In genomic region chr6:37354449-37355179, GRCm38 (mm10) we compare ENCODE assay signal across 8 mouse cellular contexts. TPM values are rescaled to one million over a fixed set of nuclear protein-coding genes. Genes with fewer than 3 reads are reported as not detected.
DNase-seq lines count a peak whose midpoint lies in the region; ATAC-seq and TF ChIP-seq lines count a peak whose summit lies in the region.

No protein-coding gene starts in this region.

- peaks cover 65% of the 10 kb centered on the region for H3K36me3 ChIP-seq in embryonic facial prominence, embryonic 14.5 days (ENCODE audit: control insufficient read depth, insufficient read depth, low read length)
- H3K36me3 ChIP-seq in heart, embryonic 13.5 days = peaks cover 90% of the 10 kb centered on the region
- peaks cover 84% of the 10 kb centered on the region for H3K36me3 ChIP-seq in kidney, embryonic 15.5 days
- H3K36me3 ChIP-seq in liver, embryonic 12.5 days = peaks cover 20% of the 10 kb centered on the region
- H3K36me3 ChIP-seq in stomach, embryonic 16.5 days (ENCODE audit: control insufficient read depth, insufficient read depth, low read length) = peaks cover 13% of the 10 kb centered on the region

- peak; percentile 50; the same call in 1 of the 2 replicates for ATAC-seq in embryonic facial prominence, embryonic 14.5 days (ENCODE audit: low read depth)
- 0 out of 2 replicates have a peak, but pooled peaks have one; percentile 47 for ATAC-seq in heart, embryonic 13.5 days (ENCODE audit: extremely low read depth, insufficient number of reproducible peaks, low FRiP score, low TSS enrichment)
- ATAC-seq in kidney, embryonic 15.5 days (replicated peaks; ENCODE audit: low FRiP score) = peak; percentile 57
- no peak; the same call in 1 of the 2 replicates for ATAC-seq in liver, embryonic 12.5 days
- ATAC-seq in stomach, embryonic 16.5 days (ENCODE audit: insufficient read depth, low FRiP score) = peak; percentile 77

- 19% methylated on average over 17 of the region's 17 CpGs for WGBS in embryonic facial prominence, embryonic 14.5 days
- 11% methylated on average over 17 of the region's 17 CpGs for WGBS in heart, embryonic 13.5 days
- WGBS in kidney, embryonic 15.5 days = 12% methylated on average over 17 of the region's 17 CpGs
- WGBS in liver, embryonic 12.5 days (ENCODE audit: insufficient replicate concordance) = 16% methylated on average over 17 of the region's 17 CpGs
- WGBS in stomach, embryonic 16.5 days = 7% methylated on average over 17 of the region's 17 CpGs

- DNase-seq in CD4-positive helper T cell, adult 2 months (ENCODE audit: low read depth, low spot score) = peak; percentile 59
- peak; percentile 95 for DNase-seq in embryonic facial prominence, embryonic 14.5 days (ENCODE audit: low spot score)
- DNase-seq in neural tube, embryonic 10.5 days (ENCODE audit: extremely low spot score, low spot score) = peak; percentile 82

- H3K9me3 ChIP-seq in embryonic facial prominence, embryonic 14.5 days (ENCODE audit: control insufficient read depth, low read length) = no peaks in the 10 kb centered on the region
- H3K9me3 ChIP-seq in heart, embryonic 13.5 days = no peaks in the 10 kb centered on the region
- H3K9me3 ChIP-seq in kidney, embryonic 15.5 days (replicated peaks) = no peaks in the 10 kb centered on the region
- H3K9me3 ChIP-seq in liver, embryonic 12.5 days (replicated peaks) = no peaks in the 10 kb centered on the region
- H3K9me3 ChIP-seq in stomach, embryonic 16.5 days (replicated peaks; ENCODE audit: control insufficient read depth, low read length) = no peaks in the 10 kb centered on the region

- no peak overlapping the region for H3K27ac ChIP-seq in bone marrow macrophage, adult 2 months (ENCODE audit: insufficient read depth, low read depth, low read length)
- peak overlapping the region; percentile 76 for H3K27ac ChIP-seq in embryonic facial prominence, embryonic 14.5 days (replicated peaks; ENCODE audit: low read depth, low read length)
- peak overlapping the region; percentile 87 for H3K27ac ChIP-seq in heart, embryonic 13.5 days (replicated peaks)
- peak overlapping the region; percentile 85 for H3K27ac ChIP-seq in kidney, embryonic 15.5 days
- no peak overlapping the region for H3K27ac ChIP-seq in liver, embryonic 12.5 days
- H3K27ac ChIP-seq in stomach, embryonic 16.5 days (ENCODE audit: low read length) = peak overlapping the region; percentile 78

- no peaks in the 10 kb centered on the region for H3K27me3 ChIP-seq in embryonic facial prominence, embryonic 14.5 days (replicated peaks; ENCODE audit: control insufficient read depth, insufficient read depth, low read length)
- no peaks in the 10 kb centered on the region for H3K27me3 ChIP-seq in heart, embryonic 13.5 days (replicated peaks)
- no peaks in the 10 kb centered on the region for H3K27me3 ChIP-seq in kidney, embryonic 15.5 days
- H3K27me3 ChIP-seq in liver, embryonic 12.5 days (replicated peaks) = no peaks in the 10 kb centered on the region
- H3K27me3 ChIP-seq in stomach, embryonic 16.5 days (ENCODE audit: control insufficient read depth, insufficient read depth, low read length) = no peaks in the 10 kb centered on the region

- peak overlapping the region; percentile 20; the same call in 1 of the 2 replicates for H3K9ac ChIP-seq in embryonic facial prominence, embryonic 14.5 days (ENCODE audit: low read depth, low read length)
- peak overlapping the region; percentile 67 for H3K9ac ChIP-seq in heart, embryonic 13.5 days
- no peak overlapping the region for H3K9ac ChIP-seq in kidney, embryonic 15.5 days
- H3K9ac ChIP-seq in liver, embryonic 12.5 days = no peak overlapping the region
- 0 out of 2 replicates have a peak overlapping the region, but pooled peaks have one; percentile 16 for H3K9ac ChIP-seq in stomach, embryonic 16.5 days (ENCODE audit: low read length)

- no peaks in the 10 kb centered on the region for H3K4me1 ChIP-seq in bone marrow macrophage, adult 2 months (ENCODE audit: control insufficient read depth, insufficient read depth, low read length)
- peaks cover 7% of the 10 kb centered on the region; the same call in 1 of the 2 replicates for H3K4me1 ChIP-seq in embryonic facial prominence, embryonic 14.5 days (ENCODE audit: control insufficient read depth, insufficient read depth, low read length)
- peaks cover 64% of the 10 kb centered on the region for H3K4me1 ChIP-seq in heart, embryonic 13.5 days
- H3K4me1 ChIP-seq in kidney, embryonic 15.5 days = peaks cover 28% of the 10 kb centered on the region
- peaks cover 3% of the 10 kb centered on the region; the same call in 1 of the 2 replicates for H3K4me1 ChIP-seq in liver, embryonic 12.5 days
- peaks cover 11% of the 10 kb centered on the region; the same call in 1 of the 2 replicates for H3K4me1 ChIP-seq in stomach, embryonic 16.5 days (ENCODE audit: control insufficient read depth, insufficient read depth, low read length)

- no peak overlapping the region for H3K4me3 ChIP-seq in bone marrow macrophage, adult 2 months (ENCODE audit: insufficient read depth, low read length)
- no peak overlapping the region for H3K4me3 ChIP-seq in embryonic facial prominence, embryonic 14.5 days (ENCODE audit: low read depth, low read length)
- 0 out of 2 replicates have a peak overlapping the region, but pooled peaks have one; percentile 4 for H3K4me3 ChIP-seq in heart, embryonic 13.5 days
- no peak overlapping the region for H3K4me3 ChIP-seq in kidney, embryonic 15.5 days (replicated peaks)
- peak overlapping the region; percentile 1; the same call in 1 of the 2 replicates for H3K4me3 ChIP-seq in liver, embryonic 12.5 days
- no peak overlapping the region for H3K4me3 ChIP-seq in stomach, embryonic 16.5 days (replicated peaks; ENCODE audit: low read length)

- TF ChIP-seq POLR2A in bone marrow macrophage, adult 2 months (IDR thresholded peaks at IDR 0.05; ENCODE audit: borderline replicate concordance, low read depth, low read length) = no peak

- peak; percentile 98 for TF ChIP-seq CTCF in bone marrow macrophage, adult 2 months (IDR thresholded peaks at IDR 0.05; ENCODE audit: low read depth, low read length)

- 0 out of 2 replicates have a peak overlapping the region, but pooled peaks have one; percentile 10 for H3K4me2 ChIP-seq in embryonic facial prominence, embryonic 14.5 days (ENCODE audit: low read depth, low read length)
- H3K4me2 ChIP-seq in heart, embryonic 13.5 days = peak overlapping the region; percentile 50
- peak overlapping the region; percentile 42 for H3K4me2 ChIP-seq in kidney, embryonic 15.5 days
- H3K4me2 ChIP-seq in liver, embryonic 12.5 days = peak overlapping the region; percentile 40
- peak overlapping the region; percentile 40; the same call in 1 of the 2 replicates for H3K4me2 ChIP-seq in stomach, embryonic 16.5 days (ENCODE audit: low read depth, low read length)

RNA-seq across cellular contexts. Expression of gene Dgki, which starts 54.6 kb away (rescaled TPM):
- polyA plus RNA-seq in bone marrow macrophage, adult 2 months (2012; ENCODE audit: insufficient read depth, insufficient read length, missing spikeins) = not detected in 2 replicates
- polyA plus RNA-seq in embryonic facial prominence, embryonic 14.5 days (2014; fragmentation: Nextera tagmentation; extraction: Ambion mirVana) = 0.92 and 1.0 TPM in 2 replicates
- 0.51 and 0.63 TPM in 2 replicates for polyA plus RNA-seq in heart, embryonic 13.5 days (2015; fragmentation: Nextera tagmentation; extraction: Ambion mirVana)
- polyA plus RNA-seq in kidney, embryonic 15.5 days (2015; fragmentation: Nextera tagmentation; extraction: Ambion mirVana) = 0.39 and 0.55 TPM in 2 replicates
- polyA plus RNA-seq in liver, embryonic 12.5 days (2016; fragmentation: Nextera tagmentation; extraction: Ambion mirVana) = 0.06 and 0.16 TPM in 2 replicates
- polyA plus RNA-seq in stomach, embryonic 16.5 days (2015; fragmentation: Nextera tagmentation; extraction: Ambion mirVana) = 0.82 and 0.94 TPM in 2 replicates

Comparison
In these comparisons a context has a peak if more than half of its experiments do, and no peak if none do; other contexts are left out.
1. H3K27ac ChIP-seq: peak in embryonic facial prominence, embryonic 14.5 days (single experiment), heart, embryonic 13.5 days (single experiment), kidney, embryonic 15.5 days (single experiment) and stomach, embryonic 16.5 days (single experiment); none in bone marrow macrophage, adult 2 months (single experiment) and liver, embryonic 12.5 days (single experiment).
2. H3K4me3 ChIP-seq: peak in heart, embryonic 13.5 days (single experiment) and liver, embryonic 12.5 days (single experiment); none in bone marrow macrophage, adult 2 months (single experiment), embryonic facial prominence, embryonic 14.5 days (single experiment), kidney, embryonic 15.5 days (single experiment) and stomach, embryonic 16.5 days (single experiment).
3. H3K9ac ChIP-seq: peak in embryonic facial prominence, embryonic 14.5 days (single experiment), heart, embryonic 13.5 days (single experiment) and stomach, embryonic 16.5 days (single experiment); none in kidney, embryonic 15.5 days (single experiment) and liver, embryonic 12.5 days (single experiment).
4. Peak in every context shown above with its lines, with median percentiles within 50 percentile points of each other: DNase-seq and H3K4me2 ChIP-seq.